Mouse (Mus musculus) CD4-positive, CD25-positive, alpha-beta regulatory T cell, adult 4 months (primary cell): Measurements from ENCODE around the gene Kctd19. TPM values are rescaled to one million over a fixed set of nuclear protein-coding genes. Genes with fewer than 3 reads are reported as not detected.

ENCODE experiments used
- ATAC-seq: one replicate; pipeline ENCODE4 v1.8.0; 2017
- polyA plus RNA-seq, 2 experiments: library from polyadenylated mRNA; unstranded; fragments of 100-300 nt; shearing (Covaris generic); gene quantifications; one replicate each; pipeline ENCODE4 v1.2.1; 2017

The Kctd19 gene
- not detected for polyA plus RNA-seq

DNA sequence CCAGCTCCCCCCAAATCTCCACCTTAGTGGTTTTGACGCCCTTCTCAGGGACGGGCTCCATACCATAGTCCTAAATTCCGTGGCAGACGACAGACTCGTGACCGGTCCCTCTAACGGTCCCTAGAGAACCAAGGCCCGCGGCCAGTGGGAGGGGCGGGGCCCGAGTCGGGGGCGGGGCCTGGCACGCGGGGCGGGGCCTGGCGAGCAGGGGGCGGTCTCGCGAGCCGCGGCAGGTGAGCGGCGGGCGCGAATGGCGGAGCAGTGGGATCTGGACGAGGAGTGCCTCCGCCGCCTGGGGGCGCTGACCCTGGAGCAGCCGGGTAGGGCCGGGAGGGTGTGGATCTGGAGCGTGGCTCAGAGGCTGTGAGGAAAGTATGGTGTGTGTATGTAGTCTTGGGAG is at the start of gene Kctd19, which contains the start of gene Lrrc36:
Kctd19 (minus strand) TSS at position 112 of the 400 bp plus-strand sequence.
Lrrc36 (plus strand) TSS at position 181 of the 400 bp plus-strand sequence.
- ATAC-seq = no peak

- no peak for ATAC-seq
These were observed 47.9 kb upstream of the Kctd19 start for GRCm38 (mm10) chr8:105461085-105461803.

DNA sequence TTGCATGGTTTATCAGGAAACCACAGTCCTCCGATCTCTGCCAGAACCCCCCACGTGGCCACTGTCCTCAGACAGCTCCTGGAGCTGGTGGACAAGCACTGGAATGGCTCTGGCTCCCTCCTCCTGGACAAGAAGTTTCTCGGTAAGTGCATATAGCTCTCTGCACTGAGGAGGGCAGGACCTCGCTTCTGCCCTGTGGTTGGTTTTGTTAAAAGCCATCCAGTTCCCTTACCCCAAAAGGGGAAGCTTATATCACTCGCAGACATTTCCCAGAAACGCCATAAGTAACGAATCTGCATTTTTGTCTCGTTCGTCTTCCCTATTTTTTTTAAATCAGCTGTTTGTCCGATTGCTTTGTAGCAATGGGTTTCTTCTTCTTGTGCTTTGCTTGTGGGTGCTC is 41.9 kb upstream of the Kctd19 start:
- ATAC-seq = no peak

GRCm38 (mm10) chr8:105454088-105454487 is 40.8 kb upstream of the Kctd19 start:
- no peak for ATAC-seq

DNA sequence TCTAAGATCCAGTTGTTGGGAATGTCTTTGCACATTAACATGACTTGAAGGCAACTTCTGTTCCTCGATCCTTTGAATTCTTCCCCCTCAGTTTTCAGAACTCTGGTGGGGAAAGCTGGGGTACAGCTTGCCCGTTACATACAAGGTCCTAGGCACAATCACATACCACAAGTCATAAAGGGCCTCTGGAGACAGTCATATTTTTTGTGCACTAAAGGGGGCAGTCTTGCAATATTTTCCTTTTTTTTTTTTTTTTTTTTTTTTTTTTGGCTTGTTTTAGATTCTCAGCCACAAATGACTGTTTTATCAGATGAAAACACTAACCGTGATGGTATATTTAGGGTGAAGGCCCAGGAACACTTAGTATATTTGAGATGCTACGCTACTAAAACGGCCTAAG is 40.0 kb upstream of the Kctd19 start:
- no peak for ATAC-seq

- ATAC-seq = no peak
These were observed 38.8 kb upstream of the Kctd19 start for GRCm38 (mm10) chr8:105451903-105452603.

GRCm38 (mm10) chr8:105450977-105451376 is 37.7 kb upstream of the Kctd19 start:
- no peak for ATAC-seq

DNA sequence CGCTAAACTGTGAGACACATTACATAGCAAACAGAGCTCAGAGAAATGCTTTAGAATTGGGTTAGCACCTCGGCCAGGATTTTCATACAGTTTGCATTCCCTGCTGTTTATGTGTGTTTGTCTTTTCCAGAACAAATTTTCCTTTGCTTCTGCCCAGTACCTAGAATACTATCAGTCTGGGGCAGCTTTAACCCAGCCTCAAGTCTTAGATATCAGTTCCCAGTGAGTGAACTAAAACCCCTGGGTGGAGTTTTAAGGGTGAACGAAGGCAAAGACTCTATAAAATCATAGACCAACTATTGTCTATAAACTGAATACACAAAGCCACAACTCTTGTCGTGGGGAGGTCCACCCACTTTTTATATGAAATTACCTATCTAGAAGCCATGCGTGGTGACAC is 35.3 kb upstream of the Kctd19 start:
- no peak for ATAC-seq

- ATAC-seq = no peak
These were observed 34.9 kb upstream of the Kctd19 start for GRCm38 (mm10) chr8:105448188-105448587.

DNA sequence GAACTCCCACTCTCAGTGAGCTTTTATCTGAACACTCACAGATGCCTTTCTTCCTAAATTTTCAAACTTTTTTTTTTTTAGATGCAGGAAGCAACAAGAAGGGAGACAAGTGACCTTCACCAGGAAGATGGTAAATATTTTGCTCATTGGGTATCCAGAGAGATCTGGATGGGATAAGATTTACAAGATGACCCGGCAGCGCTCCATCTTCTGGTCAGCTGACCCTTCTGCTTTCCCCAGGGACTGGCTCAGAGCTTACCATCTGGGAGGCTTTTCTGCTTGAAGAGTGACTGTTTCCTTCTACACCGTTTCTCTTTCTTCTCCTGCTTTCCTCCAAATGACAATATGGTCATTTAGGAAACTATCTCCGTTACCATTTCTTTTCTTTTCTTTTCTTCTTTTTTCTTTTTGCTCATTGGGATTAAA is 32.8 kb upstream of the Kctd19 start:
- no peak for ATAC-seq

GRCm38 (mm10) chr8:105445296-105446126 is 32.2 kb upstream of the Kctd19 start:
- no peak for ATAC-seq

GRCm38 (mm10) chr8:105442661-105443060 is 29.4 kb upstream of the Kctd19 start:
- ATAC-seq = no peak

DNA sequence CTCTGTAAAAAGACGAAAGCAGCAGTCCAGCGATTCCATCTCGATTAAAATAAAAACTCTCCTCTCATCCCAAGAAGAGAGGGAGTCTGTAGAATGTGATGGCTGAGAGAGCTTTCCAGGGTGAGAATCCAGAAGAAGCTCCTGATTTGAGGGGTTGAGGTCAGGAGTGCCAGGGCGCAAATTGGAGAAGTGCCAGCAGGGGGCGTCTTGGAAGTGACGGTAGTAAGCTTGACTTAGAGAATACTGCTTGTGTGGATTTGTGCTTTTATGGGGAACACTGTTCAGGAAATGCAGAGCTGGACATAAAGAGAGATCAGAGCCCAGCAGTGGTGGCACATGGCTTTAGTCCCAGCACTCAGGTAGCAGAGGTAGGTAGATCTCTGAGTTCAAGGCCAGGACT is 28.1 kb upstream of the Kctd19 start:
- no peak for ATAC-seq

DNA sequence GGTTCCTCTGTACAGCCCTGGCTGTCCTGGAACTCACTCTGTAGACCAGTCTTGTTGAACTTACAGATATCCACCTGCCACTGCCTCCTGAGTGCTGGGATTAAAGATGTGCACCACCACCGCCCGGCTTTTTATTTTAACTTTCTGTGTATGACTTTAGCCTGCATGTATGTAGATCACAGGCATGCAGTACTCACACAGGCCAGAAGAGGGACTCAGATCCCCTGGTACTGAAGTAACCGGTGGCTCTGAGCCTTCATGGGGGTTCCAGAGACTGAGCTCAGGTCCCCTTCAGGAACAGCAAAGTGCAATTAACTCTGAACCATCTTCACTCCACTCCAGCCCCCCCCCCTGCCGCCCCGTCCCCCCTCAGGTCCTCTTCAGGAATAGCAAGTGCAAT is 25.6 kb upstream of the Kctd19 start:
- no peak for ATAC-seq

DNA sequence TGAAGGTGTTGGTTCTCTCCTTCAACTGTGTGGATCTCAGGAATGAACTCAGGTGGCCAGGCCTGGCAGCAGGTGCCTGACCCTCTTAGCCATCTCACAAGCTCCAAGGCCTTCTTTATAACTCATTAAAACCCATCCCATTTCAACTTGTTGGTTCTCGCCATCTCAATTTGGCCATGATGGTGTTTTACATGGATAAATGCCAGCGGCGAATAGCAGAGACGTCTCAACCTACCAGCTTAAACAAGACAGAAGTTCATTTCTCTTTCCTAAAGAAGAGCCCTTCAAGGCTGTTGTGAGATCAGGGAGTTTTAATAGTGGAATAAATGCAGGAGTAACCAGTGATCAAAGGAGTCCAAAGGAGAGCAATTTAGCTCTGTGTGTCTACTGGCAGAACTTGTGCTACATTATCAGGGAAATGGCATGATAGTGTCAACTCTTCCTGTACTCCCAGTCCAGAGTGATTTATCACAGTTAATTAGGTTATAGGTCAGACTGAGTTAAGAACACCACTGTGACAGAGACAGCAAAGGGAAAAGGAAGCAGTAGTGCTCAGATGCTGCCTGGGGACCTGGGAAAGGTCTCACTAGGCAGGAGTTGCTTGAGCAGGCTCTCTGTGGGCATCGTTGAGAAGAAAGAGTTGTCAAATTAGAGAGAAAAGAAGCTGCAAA is 23.9 kb upstream of the Kctd19 start:
- no peak for ATAC-seq

DNA sequence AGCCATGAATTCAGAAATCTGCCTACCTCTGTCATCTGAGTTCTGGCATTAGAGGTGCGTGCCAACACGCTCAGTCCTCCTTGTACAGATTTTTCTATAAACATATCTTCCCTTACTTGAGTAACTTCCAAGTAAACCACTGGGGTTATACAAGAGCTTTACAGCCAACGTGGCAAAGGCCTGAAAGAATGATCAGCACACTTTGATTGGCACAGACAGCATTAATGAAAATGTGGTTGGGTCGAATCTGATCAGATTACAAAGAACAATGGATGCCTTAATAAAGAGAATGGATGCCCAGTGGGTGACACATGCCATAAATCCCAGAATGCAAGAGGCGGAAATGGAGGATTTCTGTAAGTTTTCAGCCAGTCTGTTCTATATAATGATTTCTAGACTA is 22.9 kb upstream of the Kctd19 start:
- ATAC-seq = no peak

DNA sequence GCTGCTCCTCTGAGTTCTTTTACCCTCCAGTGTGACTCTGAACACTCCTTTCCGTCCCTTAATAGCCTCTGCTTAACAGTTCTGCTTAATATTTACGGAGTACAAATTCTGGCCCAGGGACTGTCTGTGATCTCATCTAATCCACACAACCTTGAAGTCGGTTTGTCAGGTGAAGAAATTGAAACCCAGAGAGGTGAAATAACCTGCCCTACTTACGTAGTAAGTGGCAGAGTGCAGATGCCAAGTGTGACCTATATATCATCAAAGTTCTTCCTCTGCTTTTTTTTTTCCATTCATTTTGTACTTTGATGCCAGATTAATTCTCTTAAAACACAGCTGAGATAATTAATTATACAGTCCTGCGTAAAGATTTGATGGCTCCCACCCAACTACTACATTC is 20.8 kb upstream of the Kctd19 start:
- ATAC-seq = no peak

- no peak for ATAC-seq
These were observed 20.2 kb upstream of the Kctd19 start for GRCm38 (mm10) chr8:105433511-105433910.

DNA sequence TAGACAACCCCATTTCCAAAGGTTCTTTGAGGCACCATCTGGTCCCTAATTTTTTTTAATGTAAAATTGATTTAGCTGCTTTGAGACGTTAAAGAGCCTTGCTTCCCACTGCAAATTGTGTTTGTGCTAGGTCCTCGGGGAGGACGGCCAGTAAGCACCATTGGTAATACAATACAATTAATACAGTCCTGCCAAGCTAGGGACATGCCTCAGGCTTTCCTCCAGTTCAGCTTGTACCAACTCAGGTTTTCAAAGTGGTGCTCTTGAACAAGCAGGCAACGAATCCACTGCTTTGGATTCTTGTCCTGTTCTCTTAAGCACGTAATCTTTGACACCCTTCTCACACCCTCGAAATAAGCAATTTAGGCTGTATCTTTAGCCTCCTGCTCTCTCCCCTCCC is 19.7 kb upstream of the Kctd19 start:
- no peak for ATAC-seq

- ATAC-seq = no peak
These were observed 18.6 kb upstream of the Kctd19 start for GRCm38 (mm10) chr8:105431743-105432515.

DNA sequence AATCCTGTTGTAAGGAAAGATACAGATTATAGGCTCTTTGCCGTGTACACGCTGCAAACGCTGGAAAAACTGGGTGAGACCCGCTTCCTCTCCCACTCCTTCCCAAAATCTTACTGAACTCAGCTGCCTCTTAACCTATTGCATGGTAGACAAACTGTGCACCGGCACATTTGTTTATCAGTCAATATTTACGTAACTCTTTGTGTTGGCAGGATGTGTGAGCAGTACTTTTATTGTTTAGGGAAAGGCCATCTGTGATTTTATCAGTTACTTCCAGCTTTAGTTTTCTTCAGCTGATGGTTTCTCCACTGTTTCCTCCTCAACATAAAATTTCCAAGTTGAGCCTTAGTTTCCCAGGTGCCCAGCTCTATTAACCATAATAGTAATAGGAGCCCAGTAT is 13.6 kb upstream of the Kctd19 start:
- ATAC-seq = no peak

GRCm38 (mm10) chr8:105422006-105422405 is 8.7 kb upstream of the Kctd19 start:
- ATAC-seq = no peak
